Mouse (Mus musculus) thymus, adult 2 months (tissue): ENCODE measurements at regions not wholly inside any gene's neighbourhood (a gene's known extent, or its start where the extent isn't known, plus 50 kb on each side); places are given as distances from the start of the nearest gene placed in this dataset.

Experiments used
- CTCF ChIP-seq: fragments of 200-500 bp; IDR thresholded peaks from 2 replicates; pipeline ENCODE4 v1.5.1; 2012; ENCODE audit warnings: mild to moderate bottlenecking, control low read depth, low read length, moderate library complexity, borderline replicate concordance; ENCODE audit not compliant: control insufficient read depth, poor library complexity, insufficient read depth; ENCODE audit errors: extremely low read depth
- POLR2A ChIP-seq: fragments of 200-500 bp; IDR thresholded peaks from 2 replicates; pipeline ENCODE4 v1.6.1; 2012; ENCODE audit warnings: mild to moderate bottlenecking, low read length, control low read depth, moderate library complexity; ENCODE audit not compliant: control insufficient read depth, poor library complexity, insufficient read depth; ENCODE audit errors: extremely low read depth

DNA sequence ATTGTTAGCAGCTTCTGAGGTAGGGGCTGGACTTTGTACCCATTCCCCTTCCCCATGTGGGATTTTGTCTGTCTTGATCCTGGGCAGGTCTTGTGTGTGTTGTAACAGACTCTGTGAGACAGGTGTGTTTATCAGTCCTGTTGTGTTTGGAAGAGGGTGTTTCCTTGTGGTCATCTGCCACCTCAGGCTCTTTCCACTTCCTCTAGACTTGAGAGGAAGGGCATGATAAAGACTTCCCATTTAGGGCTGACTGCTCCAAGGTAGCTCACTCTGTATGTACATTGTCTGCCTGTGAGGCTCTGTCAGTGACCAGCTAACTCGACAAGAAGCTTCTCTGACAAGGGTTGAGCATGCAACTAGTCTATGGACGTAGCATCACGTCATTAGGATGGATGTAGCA is 143.3 kb downstream of the BC067074 start:
- no peak for TF ChIP-seq POLR2A
- TF ChIP-seq CTCF: no peak
